Mouse (Mus musculus) C2C12 (cell line): ENCODE data around the gene Rap1gap2.

Experiments used
- CTCF ChIP-seq: IDR thresholded peaks from one replicate; pipeline ENCODE4 v1.5.1; 2011; ENCODE audit not compliant: control insufficient read depth, insufficient read depth, insufficient read length
- MAX ChIP-seq: IDR thresholded peaks from one replicate; pipeline ENCODE4 v1.6.1; 2011; ENCODE audit warnings: mild to moderate bottlenecking, control low read depth
- MYOD1 ChIP-seq: IDR thresholded peaks from one replicate; pipeline ENCODE4 v1.6.1; 2011; ENCODE audit warnings: low read depth; ENCODE audit not compliant: control insufficient read depth, insufficient read length
- MYOG ChIP-seq: IDR thresholded peaks from one replicate; pipeline ENCODE4 v1.6.1; 2011; ENCODE audit not compliant: control insufficient read depth, insufficient read length; ENCODE audit errors: extremely low read depth
- USF1 ChIP-seq: IDR thresholded peaks from one replicate; pipeline ENCODE4 v1.6.1; 2011; ENCODE audit warnings: low read depth, mild to moderate bottlenecking, control low read depth, moderate library complexity

DNA sequence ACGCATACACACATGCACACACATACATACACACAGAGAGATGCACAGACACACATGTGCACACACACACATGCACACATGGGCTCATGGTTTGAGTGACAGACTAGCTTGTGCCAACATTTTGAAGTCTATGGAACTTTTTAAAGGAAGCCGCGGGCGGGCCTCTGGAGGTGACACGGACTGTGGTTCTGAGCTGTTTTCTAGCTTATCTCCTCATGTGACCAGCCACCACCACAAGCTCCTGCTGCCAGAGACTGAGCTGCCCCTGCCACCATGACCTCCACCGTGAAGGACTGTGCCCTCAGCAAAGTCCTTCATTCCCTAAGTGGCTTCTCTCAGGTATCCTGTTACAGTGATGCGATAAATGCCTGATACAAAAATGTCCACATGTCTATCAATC, 76.3 kb downstream of the Rap1gap2 start:
- TF ChIP-seq CTCF: no peak
- TF ChIP-seq USF1: no peak
- no peak for TF ChIP-seq MYOG
- TF ChIP-seq MYOD1: no peak
- no peak for TF ChIP-seq MAX
